Mouse (Mus musculus) testis, adult 2 months (tissue): ENCODE data around the gene Dusp12.

Experiments used
- CTCF ChIP-seq: fragments of 200-500 bp; IDR thresholded peaks from 2 replicates; pipeline ENCODE4 v1.5.1; 2012; ENCODE audit warnings: low read depth, mild to moderate bottlenecking, inconsistent platforms, low read length, moderate library complexity; ENCODE audit not compliant: control insufficient read depth, insufficient read depth, insufficient replicate concordance
- POLR2A ChIP-seq: fragments of 200-500 bp; IDR thresholded peaks from 2 replicates; pipeline ENCODE4 v1.6.1; 2012; ENCODE audit warnings: low read depth, mild to moderate bottlenecking, inconsistent platforms, low read length, moderate library complexity; ENCODE audit not compliant: control insufficient read depth

GRCm38 (mm10) chr1:170858872-170859271 lies 26.5 kb downstream of the Dusp12 start:
- TF ChIP-seq CTCF (no peak), POLR2A (no peak)
